Mouse (Mus musculus): Measurements from ENCODE around the gene Enox1. TPM values are rescaled to one million over a fixed set of nuclear protein-coding genes. Genes with fewer than 3 reads are reported as not detected.
A peak's percentile ranks its signal among the peaks of the same experiment; 100 is the strongest.

Gene Enox1
- polyA plus RNA-seq, 1 experiment from 2014 or later: 19.8 TPM

GRCm38 (mm10) chr14:77577481-77578251 lies 421.1 kb downstream of the Enox1 start:
- H3K27ac ChIP-seq (replicated peaks): no peak overlapping the region
- 68% methylated on average over 18 of the region's 18 CpGs for WGBS

DNA sequence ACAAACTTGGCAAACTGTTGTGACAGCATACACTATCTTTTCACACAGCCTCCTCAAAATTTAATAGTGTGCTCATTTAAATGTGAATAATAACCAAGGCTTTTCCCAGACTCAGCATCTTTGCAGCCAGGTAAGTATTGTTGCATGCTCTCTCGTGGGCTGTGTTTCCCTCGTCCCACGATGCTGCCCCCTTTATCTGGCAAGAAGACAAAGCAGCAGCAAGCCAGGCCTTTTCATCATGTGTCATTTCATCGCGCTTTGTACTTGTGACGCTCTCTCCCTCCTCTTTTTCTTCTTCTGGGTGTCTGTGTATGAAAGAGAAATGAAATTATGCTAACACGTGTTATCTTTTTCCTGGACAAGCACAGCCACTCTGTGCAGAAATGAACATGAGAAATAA lies 421.8 kb downstream of the Enox1 start:
- peaks cover 18% of the 10 kb centered on the region for H3K4me1 ChIP-seq
- H3K27ac ChIP-seq (replicated peaks): no peak overlapping the region
- H3K9me3 ChIP-seq (replicated peaks): no peaks in the 10 kb centered on the region
- ATAC-seq (ENCODE audit: insufficient number of reproducible peaks, low FRiP score, low TSS enrichment, low read depth): no peak
- no peaks in the 10 kb centered on the region for H3K27me3 ChIP-seq
- no peak overlapping the region for H3K4me2 ChIP-seq (replicated peaks)
- no peaks in the 10 kb centered on the region for H3K36me3 ChIP-seq
- no peak overlapping the region for H3K9ac ChIP-seq
- H3K4me3 ChIP-seq (replicated peaks): no peak overlapping the region
- WGBS: 74% methylated on average over 7 of the region's 7 CpGs

More at GRCm38 (mm10) chr14:77577481-77578251, 421.1 kb downstream of the Enox1 start:
- Histone ChIP-seq H3K36me3 (no peaks in the 10 kb centered on the region), H3K4me2 (replicated peaks) (no peak overlapping the region), H3K4me3 (replicated peaks) (no peak overlapping the region), H3K9me3 (replicated peaks) (no peaks in the 10 kb centered on the region), H3K9ac (no peak overlapping the region), H3K27me3 (no peaks in the 10 kb centered on the region), H3K4me1 (peaks cover 18% of the 10 kb centered on the region)
- no peak for ATAC-seq (ENCODE audit: insufficient number of reproducible peaks, low FRiP score, low TSS enrichment, low read depth)

DNA sequence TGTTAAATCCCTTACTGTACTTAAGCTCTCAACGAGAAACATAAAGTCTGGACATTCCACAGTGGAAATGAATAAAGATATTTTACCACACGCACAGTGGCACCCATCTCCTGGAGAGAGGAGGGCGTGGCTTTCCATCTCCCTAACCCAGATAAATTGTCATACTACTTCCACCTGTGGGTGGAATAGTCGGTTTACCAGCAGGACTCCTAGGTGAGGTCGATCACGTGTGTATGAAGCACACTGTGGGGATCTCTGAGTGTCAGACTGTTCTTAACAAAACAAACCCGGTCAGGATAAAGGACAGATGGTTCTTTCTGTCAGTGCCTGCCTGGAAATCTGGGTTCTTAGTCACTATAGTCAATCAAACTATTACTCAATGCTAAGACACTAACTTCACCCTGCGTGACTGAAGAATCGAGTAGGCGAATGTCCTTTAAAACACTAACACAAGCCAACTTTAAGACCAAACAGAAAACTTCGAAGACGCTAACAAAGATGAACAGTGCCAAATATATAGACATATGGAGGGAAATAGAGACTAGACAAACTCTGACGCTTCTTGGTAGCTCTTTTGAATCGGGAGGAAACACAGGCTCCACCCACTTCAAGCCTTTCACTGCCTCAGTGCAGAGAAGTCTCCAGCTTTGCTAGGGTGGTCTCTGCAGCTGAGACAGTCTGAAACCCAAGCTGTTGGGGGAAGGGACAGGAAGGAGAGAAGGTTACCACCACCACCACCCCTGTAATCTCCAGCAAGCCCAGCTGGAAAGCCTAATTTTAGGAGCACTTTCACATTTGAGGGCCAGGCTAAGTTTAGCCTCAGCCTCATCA lies 423.8 kb downstream of the Enox1 start:
- Histone ChIP-seq H3K9me3 (replicated peaks) (no peaks in the 10 kb centered on the region), H3K9ac (no peak overlapping the region), H3K27ac (replicated peaks) (peak overlapping the region; percentile 71), H3K4me2 (replicated peaks) (0 out of 2 replicates have a peak overlapping the region, but pooled peaks have one; percentile 8), H3K36me3 (no peaks in the 10 kb centered on the region), H3K4me1 (peaks cover 16% of the 10 kb centered on the region), H3K4me3 (replicated peaks) (no peak overlapping the region), H3K27me3 (no peaks in the 10 kb centered on the region)
- WGBS: 52% methylated on average over 14 of the region's 14 CpGs
- peak; percentile 41; the same call in 1 of the 2 replicates for ATAC-seq (ENCODE audit: insufficient number of reproducible peaks, low FRiP score, low TSS enrichment, low read depth)

DNA sequence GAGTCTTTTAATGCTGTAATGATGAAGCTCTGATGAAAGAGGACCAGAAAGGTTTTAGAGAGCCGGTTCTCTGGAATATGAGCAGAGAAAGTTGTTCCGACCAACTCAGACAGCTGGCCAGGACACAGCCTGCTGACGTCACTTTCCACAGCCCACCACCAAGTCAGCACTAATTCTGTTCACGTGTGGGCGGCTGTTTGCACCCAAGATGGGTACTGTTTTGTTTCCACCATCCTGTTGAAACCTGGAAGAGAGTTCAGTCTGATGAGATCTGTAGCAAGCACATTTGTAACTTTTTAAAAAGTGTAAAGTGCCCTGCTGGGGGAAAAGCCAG lies 424.3 kb downstream of the Enox1 start:
- Histone ChIP-seq H3K9me3 (replicated peaks) (no peaks in the 10 kb centered on the region), H3K4me1 (peaks cover 20% of the 10 kb centered on the region), H3K4me2 (replicated peaks) (0 out of 2 replicates have a peak overlapping the region, but pooled peaks have one; percentile 8), H3K4me3 (replicated peaks) (no peak overlapping the region), H3K36me3 (no peaks in the 10 kb centered on the region), H3K27ac (replicated peaks) (peak overlapping the region; percentile 71), H3K27me3 (no peaks in the 10 kb centered on the region), H3K9ac (no peak overlapping the region)
- 27% methylated on average over 5 of the region's 5 CpGs for WGBS
- no peak; the same call in 1 of the 2 replicates for ATAC-seq (ENCODE audit: insufficient number of reproducible peaks, low FRiP score, low TSS enrichment, low read depth)

GRCm38 (mm10) chr14:77581616-77582015 lies 425.1 kb downstream of the Enox1 start:
- no peak overlapping the region for H3K4me3 ChIP-seq (replicated peaks)
- H3K27me3 ChIP-seq: no peaks in the 10 kb centered on the region
- 38% methylated on average over 6 of the region's 6 CpGs for WGBS
- no peak overlapping the region for H3K9ac ChIP-seq
- ATAC-seq (ENCODE audit: insufficient number of reproducible peaks, low FRiP score, low TSS enrichment, low read depth): peak; percentile 72
- H3K4me1 ChIP-seq: peaks cover 25% of the 10 kb centered on the region
- peak overlapping the region; percentile 71; the same call in 1 of the 2 replicates for H3K27ac ChIP-seq (replicated peaks)
- no peaks in the 10 kb centered on the region for H3K9me3 ChIP-seq (replicated peaks)
- no peak overlapping the region for H3K4me2 ChIP-seq (replicated peaks)
- H3K36me3 ChIP-seq: no peaks in the 10 kb centered on the region

DNA sequence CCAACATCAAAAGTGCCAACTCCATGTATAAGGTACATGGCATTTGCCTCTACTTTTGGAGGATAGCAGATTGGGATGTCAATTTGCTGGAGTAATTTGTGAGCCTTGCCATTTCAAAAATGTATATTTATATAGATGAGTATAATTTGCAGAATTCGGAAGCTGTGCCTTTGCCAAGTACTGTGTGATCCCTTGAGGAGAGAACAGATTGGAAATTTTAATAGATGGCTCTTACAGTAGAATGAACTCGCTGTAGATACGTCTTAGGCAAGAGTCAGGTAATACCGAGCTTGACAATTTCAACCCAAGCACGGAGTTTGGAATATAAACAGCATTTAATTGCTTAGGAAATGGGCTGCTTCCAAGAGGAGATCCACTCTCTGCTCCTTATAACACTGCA lies 427.9 kb downstream of the Enox1 start:
- Histone ChIP-seq H3K4me3 (replicated peaks) (no peak overlapping the region), H3K27me3 (no peaks in the 10 kb centered on the region), H3K27ac (replicated peaks) (no peak overlapping the region), H3K4me2 (replicated peaks) (no peak overlapping the region), H3K36me3 (no peaks in the 10 kb centered on the region), H3K4me1 (peaks cover 25% of the 10 kb centered on the region), H3K9ac (no peak overlapping the region), H3K9me3 (replicated peaks) (no peaks in the 10 kb centered on the region)
- 68% methylated on average over 5 of the region's 5 CpGs for WGBS
- ATAC-seq (ENCODE audit: insufficient number of reproducible peaks, low FRiP score, low TSS enrichment, low read depth): no peak

- 56% methylated on average over 11 of the region's 11 CpGs for WGBS
- no peaks in the 10 kb centered on the region for H3K9me3 ChIP-seq (replicated peaks)
- H3K27ac ChIP-seq (replicated peaks): no peak overlapping the region
- no peak for ATAC-seq (ENCODE audit: insufficient number of reproducible peaks, low FRiP score, low TSS enrichment, low read depth)
- H3K27me3 ChIP-seq: no peaks in the 10 kb centered on the region
- H3K36me3 ChIP-seq: no peaks in the 10 kb centered on the region
- no peak overlapping the region for H3K4me2 ChIP-seq (replicated peaks)
- H3K9ac ChIP-seq: no peak overlapping the region
- H3K4me1 ChIP-seq: peaks cover 25% of the 10 kb centered on the region
- H3K4me3 ChIP-seq (replicated peaks): no peak overlapping the region
These were observed 428.7 kb downstream of the Enox1 start for GRCm38 (mm10) chr14:77585031-77585800.

DNA sequence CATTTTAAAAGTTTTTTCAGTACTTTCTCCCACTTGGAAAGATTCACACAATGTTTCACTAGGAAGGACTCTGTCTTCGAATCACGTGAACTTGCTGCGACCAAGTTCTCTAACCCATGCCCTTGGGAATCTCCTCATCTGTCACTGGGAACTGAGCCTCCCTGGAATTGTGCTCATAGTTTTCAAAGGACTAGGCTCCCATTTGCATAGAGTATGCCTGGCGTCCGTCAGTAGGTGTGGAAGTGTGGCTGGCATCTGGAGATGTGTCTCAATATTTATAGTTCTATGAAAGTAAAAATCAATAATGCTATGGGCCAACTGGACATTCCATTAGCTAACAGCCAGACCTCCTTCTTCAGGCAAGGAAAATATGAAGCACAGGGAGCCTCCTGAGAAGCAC lies 429.5 kb downstream of the Enox1 start:
- no peaks in the 10 kb centered on the region for H3K36me3 ChIP-seq
- no peak overlapping the region for H3K27ac ChIP-seq (replicated peaks)

DNA sequence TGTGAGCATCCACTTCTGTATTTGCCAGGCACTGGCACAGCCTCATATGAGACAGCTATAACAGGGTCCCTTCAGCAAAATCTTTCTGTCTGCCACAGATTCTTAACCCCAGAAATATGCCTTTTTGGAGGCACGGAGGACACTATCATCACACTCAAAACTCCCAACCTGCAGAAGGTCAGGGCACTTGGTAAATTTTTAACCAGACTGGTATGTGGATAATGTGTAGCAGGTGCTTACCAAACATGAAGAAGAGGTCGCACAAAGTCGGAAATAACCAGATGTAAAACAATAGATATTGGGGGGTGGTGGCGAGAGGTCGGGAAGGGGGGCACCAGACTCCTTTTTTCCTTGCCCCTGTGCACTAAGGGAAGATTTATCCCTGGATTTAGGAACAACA lies 430.6 kb downstream of the Enox1 start:
- ATAC-seq (ENCODE audit: insufficient number of reproducible peaks, low FRiP score, low TSS enrichment, low read depth): no peak
- H3K4me3 ChIP-seq (replicated peaks): no peak overlapping the region
- H3K27me3 ChIP-seq: no peaks in the 10 kb centered on the region
- no peaks in the 10 kb centered on the region for H3K36me3 ChIP-seq
- no peak overlapping the region for H3K4me2 ChIP-seq (replicated peaks)
- peaks cover 13% of the 10 kb centered on the region; the same call in 1 of the 2 replicates for H3K4me1 ChIP-seq
- no peak overlapping the region for H3K9ac ChIP-seq
- WGBS: 64% methylated on average over 5 of the region's 5 CpGs
- no peaks in the 10 kb centered on the region for H3K9me3 ChIP-seq (replicated peaks)
- H3K27ac ChIP-seq (replicated peaks): no peak overlapping the region

More for the DNA sequence above, 429.5 kb downstream of the Enox1 start:
- Histone ChIP-seq H3K27me3 (no peaks in the 10 kb centered on the region), H3K4me3 (replicated peaks) (no peak overlapping the region), H3K4me1 (peaks cover 20% of the 10 kb centered on the region), H3K4me2 (replicated peaks) (no peak overlapping the region), H3K9me3 (replicated peaks) (no peaks in the 10 kb centered on the region), H3K9ac (no peak overlapping the region)
- 62% methylated on average over 5 of the region's 5 CpGs for WGBS
- ATAC-seq (ENCODE audit: insufficient number of reproducible peaks, low FRiP score, low TSS enrichment, low read depth): no peak

GRCm38 (mm10) chr14:77593136-77593838 lies 436.7 kb downstream of the Enox1 start:
- 0 out of 2 replicates have a peak, but pooled peaks cover 4% of the 10 kb centered on the region for H3K4me1 ChIP-seq
- no peaks in the 10 kb centered on the region for H3K9me3 ChIP-seq (replicated peaks)
- no peak overlapping the region for H3K4me2 ChIP-seq (replicated peaks)
- no peaks in the 10 kb centered on the region for H3K36me3 ChIP-seq
- H3K4me3 ChIP-seq (replicated peaks): no peak overlapping the region
- no peak overlapping the region for H3K9ac ChIP-seq
- WGBS: 78% methylated on average over 11 of the region's 11 CpGs
- no peaks in the 10 kb centered on the region for H3K27me3 ChIP-seq
- H3K27ac ChIP-seq (replicated peaks): no peak overlapping the region
- ATAC-seq (ENCODE audit: insufficient number of reproducible peaks, low FRiP score, low TSS enrichment, low read depth): 0 out of 2 replicates have a peak, but pooled peaks have one; percentile 51

Data from embryonic facial prominence, embryonic 15.5 days (tissue).